Mouse (Mus musculus) small intestine, adult 2 months (tissue): ENCODE measurements around the gene Mst1r.
A peak's percentile ranks its signal among the peaks of the same experiment; 100 is the strongest.

Experiments used
- CTCF ChIP-seq: fragments of 200-500 bp; IDR thresholded peaks from 2 replicates; pipeline ENCODE4 v1.5.1; 2012; ENCODE audit warnings: low read depth, mild to moderate bottlenecking, control low read depth, inconsistent platforms, low read length, moderate library complexity, mixed read lengths; ENCODE audit not compliant: insufficient replicate concordance, insufficient read length; ENCODE audit errors: extremely low read depth
- POLR2A ChIP-seq: fragments of 200-500 bp; IDR thresholded peaks from 2 replicates; pipeline ENCODE4 v1.6.1; 2012; ENCODE audit warnings: low read depth, mild to moderate bottlenecking, control low read depth, inconsistent platforms, low read length, moderate library complexity

DNA sequence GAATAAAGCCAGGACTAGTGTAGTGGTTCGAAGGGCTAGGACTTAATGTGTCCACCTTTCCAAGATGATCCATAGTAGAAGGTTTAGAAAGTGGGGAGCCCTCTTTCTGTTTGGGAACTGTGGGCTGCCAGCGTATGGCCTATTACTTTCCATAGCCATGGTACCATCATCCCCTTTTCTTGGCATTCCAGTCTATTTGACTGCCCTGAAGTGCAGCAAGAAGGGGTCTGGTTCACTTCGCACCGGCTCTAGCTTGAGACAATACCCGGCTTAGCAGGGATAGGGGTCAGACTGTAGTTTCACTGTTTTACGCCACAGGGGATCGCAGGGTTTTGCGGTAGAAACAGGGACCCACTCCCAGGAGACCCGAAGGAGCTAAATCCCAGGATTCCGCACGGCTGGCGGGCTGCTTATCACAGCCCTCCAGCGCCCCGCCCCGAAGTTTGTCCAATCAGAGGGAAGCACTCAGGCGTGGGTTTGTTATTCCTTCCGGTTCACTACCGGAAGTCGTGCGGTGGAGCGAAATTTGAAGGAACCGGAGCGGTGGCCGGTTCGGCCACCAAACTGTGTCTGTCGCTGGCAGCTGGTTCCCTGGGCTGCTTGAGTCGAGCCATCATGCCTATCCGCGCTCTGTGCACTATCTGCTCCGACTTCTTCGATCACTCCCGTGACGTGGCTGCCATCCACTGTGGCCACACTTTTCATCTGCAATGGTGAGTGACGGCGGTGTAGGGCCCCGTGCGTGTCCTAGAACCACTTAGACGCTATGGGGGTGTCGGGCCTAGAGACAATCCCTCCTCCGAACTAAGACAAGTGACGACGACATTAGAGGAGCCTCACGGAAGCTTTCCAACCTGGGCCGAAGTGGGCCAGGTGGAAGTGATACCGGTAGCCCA lies 44.0 kb downstream of the Mst1r start:
- TF ChIP-seq CTCF (no peak), POLR2A (peak; percentile 56; the same call in 1 of the 2 replicates)
